Mouse (Mus musculus): ENCODE results near the gene Osbp. TPM values are rescaled to one million over a fixed set of nuclear protein-coding genes. Genes with fewer than 3 reads are reported as not detected.
"Not testable (repeated sequence)": the region's sequence is repeated elsewhere in the genome, so short reads cannot be mapped to it uniquely, and the experiment has no call there.

Gene Osbp
- total RNA-seq, 2 experiments from 2014 or later = 54.8 to 56.2 TPM

GRCm38 (mm10) chr19:11984614-11985013 is 18.9 kb downstream of the Osbp start:
- DNase-seq (ENCODE audit: low spot score in 2 of 2) = not testable (repeated sequence)

GRCm38 (mm10) chr19:11987841-11988240 is 22.1 kb downstream of the Osbp start:
- no peak for DNase-seq (ENCODE audit: low spot score in 2 of 2)

- DNase-seq (ENCODE audit: low spot score in 2 of 2) = no peak
Measured at GRCm38 (mm10) chr19:11989334-11989733, 23.6 kb downstream of the Osbp start.

GRCm38 (mm10) chr19:11992034-11992433 is 26.3 kb downstream of the Osbp start:
- DNase-seq (ENCODE audit: low spot score in 2 of 2) = no peak

GRCm38 (mm10) chr19:11992441-11993029 is 26.8 kb downstream of the Osbp start:
- DNase-seq (ENCODE audit: low spot score in 2 of 2) = no peak

GRCm38 (mm10) chr19:11994703-11995431 is 29.1 kb downstream of the Osbp start:
- DNase-seq (ENCODE audit: low spot score in 2 of 2) = no peak

- no peak for DNase-seq (ENCODE audit: low spot score in 2 of 2)
Measured at GRCm38 (mm10) chr19:11995722-11996448, 30.1 kb downstream of the Osbp start.

- no peak for DNase-seq (ENCODE audit: low spot score in 2 of 2)
Measured at GRCm38 (mm10) chr19:12001686-12002085, 35.9 kb downstream of the Osbp start.

- peak; percentile 75 to 80 for DNase-seq (ENCODE audit: low spot score in 2 of 2)
Measured at GRCm38 (mm10) chr19:12002125-12002524, 36.4 kb downstream of the Osbp start.

- DNase-seq (ENCODE audit: low spot score in 2 of 2) = no peak
Measured at GRCm38 (mm10) chr19:12002791-12003190, 37.0 kb downstream of the Osbp start.

- DNase-seq (ENCODE audit: low spot score in 2 of 2) = no peak
Measured at GRCm38 (mm10) chr19:12003568-12003967, 37.8 kb downstream of the Osbp start.

GRCm38 (mm10) chr19:12004216-12005008 is 38.7 kb downstream of the Osbp start:
- DNase-seq (ENCODE audit: low spot score in 2 of 2) = no peak

- DNase-seq (ENCODE audit: low spot score in 2 of 2) = peak; percentile 84 to 94
Measured at GRCm38 (mm10) chr19:12005376-12006360, 39.9 kb downstream of the Osbp start.

- DNase-seq (ENCODE audit: low spot score in 2 of 2) = no peak
Measured at GRCm38 (mm10) chr19:12006361-12006947, 40.7 kb downstream of the Osbp start.

GRCm38 (mm10) chr19:12007105-12007931 is 41.6 kb downstream of the Osbp start:
- DNase-seq (ENCODE audit: low spot score in 2 of 2) = no peak

GRCm38 (mm10) chr19:12008410-12009380 is 43.0 kb downstream of the Osbp start:
- DNase-seq (ENCODE audit: low spot score in 2 of 2) = no peak

GRCm38 (mm10) chr19:12009501-12010280 is 44.0 kb downstream of the Osbp start:
- peak; percentile 71 to 89 for DNase-seq (ENCODE audit: low spot score in 2 of 2)
